Mouse (Mus musculus) kidney, postnatal 4 days (tissue): ENCODE measurements at regions not wholly inside any gene's neighbourhood (a gene's known extent, or its start where the extent isn't known, plus 50 kb on each side); places are given as distances from the start of the nearest gene placed in this dataset.

Experiments
- DNase-seq, 2 experiments: peaks; one replicate each; pipeline ENCODE4 v3.0.0; 2021; ENCODE audit warnings: mixed read lengths in 2 of 2

DNA sequence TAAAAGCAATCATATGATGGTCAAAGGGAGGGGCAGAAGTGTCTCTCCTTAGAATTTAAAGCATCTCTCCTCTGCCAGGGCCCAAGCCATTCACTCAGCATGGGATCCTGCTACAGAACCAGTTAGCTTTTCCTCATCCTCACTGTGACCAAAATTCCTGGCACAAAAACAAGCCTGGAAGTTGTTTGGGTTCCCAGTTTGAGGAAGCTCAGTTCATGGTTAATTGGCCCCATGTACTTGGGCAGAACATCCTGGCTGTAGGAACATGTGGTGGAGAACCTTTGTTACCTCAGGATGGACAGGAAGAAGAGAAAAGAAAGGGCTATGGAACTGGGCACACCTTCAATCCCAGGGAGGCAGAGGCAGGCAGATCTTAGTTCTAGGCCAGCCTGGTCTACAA is 52.4 kb upstream of the Mfge8 start:
- no peak for DNase-seq

DNA sequence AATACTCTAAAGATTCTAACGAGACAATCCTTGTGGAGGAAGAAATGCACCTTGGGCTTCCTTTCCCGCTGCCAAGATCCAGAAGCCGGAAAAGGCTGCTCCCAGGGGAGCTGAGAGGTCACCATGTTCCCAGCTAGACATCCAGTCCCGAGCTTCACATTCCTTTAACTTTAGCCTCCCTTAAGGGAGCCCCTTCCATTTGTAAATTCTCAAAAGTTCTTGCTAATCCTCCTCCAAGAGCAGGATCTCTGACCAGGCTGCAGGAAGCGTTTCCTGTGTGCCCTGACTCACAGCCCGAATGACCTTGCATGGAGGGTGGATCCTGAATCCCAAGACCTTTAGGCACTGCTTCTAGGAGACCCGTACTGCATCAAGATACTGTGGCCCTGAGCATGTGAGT is 53.5 kb upstream of the Mfge8 start:
- DNase-seq: peak; percentile 74 to 81

DNA sequence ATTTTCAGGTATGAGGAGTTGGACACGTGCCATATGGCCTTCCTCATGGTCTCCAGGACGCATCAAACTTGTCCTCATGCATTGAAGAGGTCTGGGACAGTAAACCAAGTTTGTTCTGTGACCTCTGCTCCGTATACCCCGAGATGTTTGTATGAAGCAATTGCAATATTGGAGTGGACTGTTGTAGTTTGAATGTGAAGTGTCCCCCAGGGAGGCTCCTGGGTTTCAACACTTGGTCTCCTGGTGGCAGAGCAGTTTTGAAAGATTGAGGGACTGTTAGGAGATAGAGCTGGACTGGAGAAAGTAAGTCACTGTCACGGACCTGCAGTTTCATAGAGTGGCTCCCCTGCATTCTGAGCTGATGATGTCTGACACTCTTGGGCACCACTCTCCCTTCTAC is 54.6 kb upstream of the Mfge8 start:
- DNase-seq: no peak

DNA sequence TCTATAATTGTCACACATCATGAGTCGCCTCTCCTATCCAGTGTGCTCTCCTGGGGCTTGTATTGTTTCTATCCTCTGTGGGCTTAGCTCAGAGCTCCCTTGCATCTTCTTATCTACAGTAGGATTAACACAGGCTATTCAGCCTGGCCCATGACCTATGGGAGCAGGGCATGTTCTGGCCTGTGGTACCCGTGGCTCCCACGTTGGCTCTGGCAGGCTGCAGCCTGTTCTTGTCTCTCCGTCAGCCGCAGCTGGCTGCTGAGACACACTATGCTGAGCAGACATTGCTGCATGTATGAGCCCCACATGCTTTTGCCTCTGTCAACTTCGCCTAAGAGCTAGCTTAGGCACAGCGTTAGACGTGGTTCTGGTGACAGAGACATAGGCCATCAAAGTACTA is 58.3 kb upstream of the Mfge8 start:
- DNase-seq: no peak

DNA sequence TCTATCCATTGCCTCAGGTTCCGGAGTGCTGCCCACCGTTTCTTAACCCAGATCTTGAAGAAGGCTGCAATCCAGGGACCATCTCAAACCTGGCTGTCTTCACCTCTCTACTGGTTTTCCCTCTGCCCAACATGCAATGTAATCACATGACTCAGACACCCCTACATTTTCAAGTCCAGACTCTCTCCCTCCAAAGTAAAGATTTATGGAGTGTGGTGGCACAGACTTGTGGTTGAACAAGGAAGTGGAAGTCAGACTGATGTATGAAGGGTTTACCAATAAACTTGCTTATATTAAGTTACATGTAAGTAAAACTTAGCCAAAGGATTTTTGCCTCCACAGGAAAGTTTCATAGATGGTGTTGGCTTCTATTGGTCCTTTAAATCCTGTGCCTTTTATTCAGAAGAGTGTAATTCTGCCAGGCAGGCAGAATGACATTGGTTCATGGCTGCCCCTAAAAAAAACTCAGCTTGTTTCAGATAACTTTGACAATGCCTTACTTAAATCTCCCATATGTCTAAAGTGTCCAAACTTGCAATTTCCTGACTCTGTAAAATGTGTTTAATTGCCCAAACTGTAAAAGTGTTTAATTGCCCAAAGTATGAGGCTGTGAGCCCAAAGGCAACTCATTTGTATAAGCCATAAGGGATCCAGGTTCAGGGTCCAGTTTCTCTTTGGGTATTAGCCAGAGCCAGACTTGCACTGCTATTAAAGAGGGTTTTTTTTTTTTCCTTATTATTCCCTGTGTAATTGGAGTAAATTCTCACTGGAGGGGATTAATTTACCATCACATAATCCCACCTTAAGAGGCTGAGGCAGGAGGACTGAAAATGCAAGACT is 61.7 kb upstream of the Mfge8 start:
- DNase-seq: no peak

DNA sequence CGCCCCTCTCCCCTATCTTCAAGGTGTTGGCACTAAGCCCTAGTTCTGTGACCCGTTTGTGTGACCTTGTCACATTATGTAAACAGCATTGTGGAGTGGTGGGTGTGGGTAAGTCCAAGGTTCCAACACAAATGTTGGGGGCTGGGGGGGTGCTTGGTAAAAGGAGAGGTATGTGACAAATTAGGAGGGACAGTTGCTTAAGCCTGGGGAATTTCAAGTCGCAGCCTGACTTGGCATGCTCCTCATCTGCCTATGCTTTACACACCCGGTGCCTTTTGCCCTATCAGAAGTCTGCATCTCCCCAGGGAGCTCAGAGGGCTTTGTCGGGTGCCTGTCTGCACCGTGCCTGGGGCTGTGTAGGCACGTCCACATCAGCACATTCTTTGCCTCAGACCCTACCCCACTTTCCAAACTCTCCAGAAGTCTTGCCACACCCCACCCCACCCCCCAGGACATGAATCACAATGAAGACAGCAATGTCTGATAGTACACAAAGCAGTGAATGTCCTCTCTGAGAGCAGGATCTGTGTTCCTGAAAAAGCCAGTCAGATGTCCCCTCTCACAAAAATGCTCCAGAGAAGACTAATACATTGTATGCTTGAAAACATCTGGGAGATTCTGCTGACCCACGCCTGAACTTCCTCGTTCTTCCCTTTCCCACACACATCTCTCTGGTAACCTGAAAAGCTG is 61.6 kb upstream of the Abhd2 start:
- DNase-seq: peak; percentile 26 to 46

DNA sequence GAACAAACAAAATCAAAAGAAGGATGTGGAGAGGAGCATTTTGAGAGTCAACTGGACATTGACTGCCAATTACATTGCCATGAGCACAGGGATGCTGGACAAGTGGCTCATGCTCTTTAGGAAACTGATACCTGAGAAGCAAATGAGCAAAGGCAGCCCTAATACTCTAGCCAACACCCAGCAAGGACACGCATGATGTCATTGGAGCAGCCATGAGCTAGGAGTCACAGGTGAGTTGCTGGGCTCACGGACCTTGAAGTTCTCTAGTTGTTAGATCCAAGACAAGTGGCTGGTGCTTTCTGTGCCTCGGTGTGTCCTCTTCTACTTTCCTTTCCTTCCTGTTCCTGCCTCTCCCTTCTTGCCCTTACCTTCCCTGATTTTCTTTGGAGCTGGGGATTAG is 60.8 kb upstream of the Abhd2 start:
- no peak for DNase-seq

DNA sequence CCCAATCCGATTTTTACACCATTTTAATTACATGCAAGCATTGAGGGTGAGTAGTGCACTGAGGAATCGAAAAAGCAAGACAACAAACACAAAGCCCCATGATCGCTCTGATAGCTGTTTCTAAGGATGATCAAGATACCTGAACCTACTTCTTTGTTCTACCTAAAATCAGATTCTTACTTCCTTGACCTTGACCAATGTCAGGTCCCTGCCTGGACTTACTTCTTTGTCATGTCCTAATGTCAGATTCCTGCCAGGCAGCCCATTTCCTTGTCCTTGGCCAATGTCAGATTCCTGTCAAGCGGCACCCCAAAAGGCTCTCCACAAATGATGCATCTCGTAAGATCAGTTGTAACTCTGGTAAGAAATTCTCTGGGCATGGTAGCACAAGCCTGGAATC is 58.0 kb upstream of the Abhd2 start:
- DNase-seq: no peak

DNA sequence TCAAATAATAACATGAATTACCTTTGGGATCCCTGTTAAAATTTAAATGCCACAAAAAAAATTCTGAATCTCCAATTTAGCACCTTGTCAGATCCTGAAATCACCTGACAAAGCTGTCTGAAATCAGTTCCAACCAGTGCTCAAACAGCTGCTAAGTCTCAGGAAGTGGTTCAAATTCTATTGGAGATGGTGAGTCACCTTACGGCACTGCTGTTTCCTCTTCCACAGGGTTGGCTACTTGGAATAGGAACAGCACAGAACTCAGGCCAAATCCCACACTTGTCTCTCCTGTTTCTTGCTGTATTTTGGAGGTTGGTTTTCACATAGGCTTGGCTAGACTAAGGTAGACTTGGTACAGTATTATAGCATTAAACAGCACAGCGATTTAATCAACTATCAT is 55.8 kb upstream of the Abhd2 start:
- no peak for DNase-seq

DNA sequence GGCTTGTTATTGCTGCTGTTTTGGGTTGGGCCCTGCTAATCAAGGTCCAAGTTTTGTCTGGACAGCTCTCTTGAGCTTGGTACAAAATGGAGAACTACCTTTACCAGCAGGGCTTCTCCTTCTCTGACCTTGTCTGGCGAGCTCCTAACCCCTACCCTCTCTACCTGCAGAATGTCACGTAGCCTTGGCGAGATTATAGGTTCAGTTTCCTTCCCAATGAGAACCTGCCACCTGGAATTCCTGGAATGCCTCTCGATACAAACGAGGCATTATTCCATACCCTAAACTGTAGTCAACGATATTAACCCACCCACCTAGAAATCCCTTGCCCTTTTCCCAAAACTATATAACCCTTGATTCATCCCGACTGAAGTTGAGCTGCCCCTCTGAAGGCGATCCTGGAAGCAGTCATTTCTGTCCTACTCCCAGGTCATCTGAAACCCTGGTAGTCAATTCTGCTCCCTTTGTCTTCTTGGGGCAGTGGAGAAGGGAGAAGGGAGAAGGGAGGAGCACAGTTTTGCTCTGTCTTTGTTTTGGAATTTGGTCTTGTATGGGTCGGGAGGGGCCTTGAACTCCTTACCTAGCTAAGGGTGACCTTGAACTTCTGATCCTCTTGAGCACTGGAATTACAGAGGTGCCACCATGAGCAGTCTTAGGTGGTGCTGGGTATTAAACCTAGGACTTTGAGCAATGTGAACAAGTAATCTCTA is 50.2 kb upstream of the Abhd2 start:
- DNase-seq: no peak
